Mouse (Mus musculus): ENCODE data around the gene Plk2. TPM values are rescaled to one million over a fixed set of nuclear protein-coding genes. Genes with fewer than 3 reads are reported as not detected.
"Not testable (repeated sequence)": the region's sequence is repeated elsewhere in the genome, so short reads cannot be mapped to it uniquely, and the experiment has no call there.

Plk2 gene
- polyA plus RNA-seq, 1 experiment from 2014 or later = 129 TPM

DNA sequence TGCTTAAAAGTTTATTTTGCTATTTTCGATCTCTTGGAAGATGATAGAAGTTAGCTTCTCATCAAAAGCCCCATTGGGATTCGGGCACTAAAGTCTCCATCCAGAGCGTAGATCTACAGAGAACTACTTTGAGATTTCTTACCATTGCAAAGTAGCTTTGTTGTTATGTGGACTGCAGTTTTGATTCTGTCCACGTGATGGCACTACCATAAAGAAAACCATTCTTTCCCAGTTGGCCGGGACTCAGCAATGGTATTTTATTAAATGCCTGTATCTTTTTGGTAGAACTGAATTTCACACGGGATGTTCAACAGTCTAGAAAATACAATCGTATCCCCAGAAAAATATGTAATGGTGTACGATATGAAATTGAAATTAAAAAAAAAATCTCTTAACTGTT is 2.6 kb upstream of the Plk2 start:
- Histone ChIP-seq H3K9ac (no peak overlapping the region), H3K36me3 (peaks cover 12% of the 10 kb centered on the region), H3K9me3 (peaks cover 9% of the 10 kb centered on the region; the same call in 1 of the 2 replicates), H3K27me3 (replicated peaks) (no peaks in the 10 kb centered on the region), H3K27ac (replicated peaks) (no peak overlapping the region), H3K4me2 (no peak overlapping the region), H3K4me1 (peaks cover 8% of the 10 kb centered on the region), H3K4me3 (no peak overlapping the region)
- no peak for ATAC-seq (ENCODE audit: extremely low read depth, insufficient number of reproducible peaks, low FRiP score, low TSS enrichment)
- 17% methylated on average over 8 of the region's 8 CpGs for WGBS

DNA sequence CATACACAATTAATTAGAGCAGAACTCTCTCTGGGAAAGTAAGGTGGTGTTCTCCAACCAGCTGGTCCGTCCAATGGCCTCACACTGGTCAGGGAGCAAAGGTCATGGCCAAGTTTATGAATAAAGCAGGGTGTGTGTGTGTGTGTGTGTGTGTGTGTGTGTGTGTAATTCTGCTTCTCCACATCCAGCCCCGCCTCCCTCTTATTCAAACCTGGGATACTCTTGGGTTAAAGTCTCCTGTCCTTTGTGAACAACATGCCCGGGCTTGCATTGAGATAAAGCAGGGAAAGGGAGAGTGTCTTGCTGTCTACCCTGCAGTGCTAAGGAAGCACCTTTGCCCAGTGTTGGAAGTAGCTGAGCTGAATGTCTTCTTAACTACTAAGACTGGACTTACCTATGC is 2.2 kb upstream of the Plk2 start:
- H3K4me1 ChIP-seq = peaks cover 11% of the 10 kb centered on the region
- no peak for ATAC-seq (ENCODE audit: extremely low read depth, insufficient number of reproducible peaks, low FRiP score, low TSS enrichment)
- H3K9me3 ChIP-seq = peaks cover 9% of the 10 kb centered on the region; the same call in 1 of the 2 replicates
- no peak overlapping the region for H3K9ac ChIP-seq
- no peaks in the 10 kb centered on the region for H3K27me3 ChIP-seq (replicated peaks)
- H3K27ac ChIP-seq (replicated peaks) = no peak overlapping the region
- H3K4me3 ChIP-seq = no peak overlapping the region
- H3K4me2 ChIP-seq = no peak overlapping the region
- H3K36me3 ChIP-seq = peaks cover 16% of the 10 kb centered on the region
- WGBS = 39% methylated on average over 3 of the region's 3 CpGs

DNA sequence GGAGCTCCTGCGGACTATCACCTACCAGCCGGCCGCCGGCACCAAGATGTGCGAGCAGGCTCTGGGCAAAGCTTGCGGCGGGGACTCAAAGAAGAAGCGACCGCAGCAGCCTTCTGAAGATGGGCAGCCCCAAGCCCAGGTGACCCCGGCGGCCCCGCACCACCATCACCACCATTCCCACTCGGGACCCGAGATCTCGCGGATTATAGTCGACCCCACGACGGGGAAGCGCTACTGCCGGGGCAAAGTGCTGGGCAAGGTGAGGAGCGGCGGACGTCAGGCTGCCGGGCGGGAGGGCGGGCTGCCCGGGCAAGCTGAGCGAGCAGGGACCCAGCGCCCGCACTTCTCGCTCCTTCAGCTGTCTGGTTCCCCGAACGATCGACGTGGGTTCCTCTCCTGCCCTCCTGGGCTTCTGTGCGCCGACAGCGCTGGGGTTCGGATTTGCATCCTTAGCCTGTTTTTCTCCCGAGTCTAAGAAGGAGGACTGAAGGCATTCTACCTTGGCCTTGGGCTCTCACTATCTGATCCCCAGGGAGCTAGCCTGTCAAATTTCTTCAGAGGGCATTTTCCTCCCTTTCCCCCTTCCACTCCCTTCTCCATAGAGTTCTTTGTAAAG is 441 bp downstream of the Plk2 start:
- peaks cover 36% of the 10 kb centered on the region for H3K4me1 ChIP-seq
- H3K9me3 ChIP-seq = no peaks in the 10 kb centered on the region
- ATAC-seq (ENCODE audit: extremely low read depth, insufficient number of reproducible peaks, low FRiP score, low TSS enrichment) = peak; percentile 15; the same call in 1 of the 2 replicates
- peak overlapping the region; percentile 85 for H3K4me2 ChIP-seq
- no peaks in the 10 kb centered on the region for H3K27me3 ChIP-seq (replicated peaks)
- H3K9ac ChIP-seq = peak overlapping the region; percentile 95
- H3K36me3 ChIP-seq = peaks cover 42% of the 10 kb centered on the region
- peak overlapping the region; percentile 93 for H3K27ac ChIP-seq (replicated peaks)
- WGBS = under 1% methylated on average over 40 of the region's 41 CpGs
- H3K4me3 ChIP-seq = peak overlapping the region; percentile 69

DNA sequence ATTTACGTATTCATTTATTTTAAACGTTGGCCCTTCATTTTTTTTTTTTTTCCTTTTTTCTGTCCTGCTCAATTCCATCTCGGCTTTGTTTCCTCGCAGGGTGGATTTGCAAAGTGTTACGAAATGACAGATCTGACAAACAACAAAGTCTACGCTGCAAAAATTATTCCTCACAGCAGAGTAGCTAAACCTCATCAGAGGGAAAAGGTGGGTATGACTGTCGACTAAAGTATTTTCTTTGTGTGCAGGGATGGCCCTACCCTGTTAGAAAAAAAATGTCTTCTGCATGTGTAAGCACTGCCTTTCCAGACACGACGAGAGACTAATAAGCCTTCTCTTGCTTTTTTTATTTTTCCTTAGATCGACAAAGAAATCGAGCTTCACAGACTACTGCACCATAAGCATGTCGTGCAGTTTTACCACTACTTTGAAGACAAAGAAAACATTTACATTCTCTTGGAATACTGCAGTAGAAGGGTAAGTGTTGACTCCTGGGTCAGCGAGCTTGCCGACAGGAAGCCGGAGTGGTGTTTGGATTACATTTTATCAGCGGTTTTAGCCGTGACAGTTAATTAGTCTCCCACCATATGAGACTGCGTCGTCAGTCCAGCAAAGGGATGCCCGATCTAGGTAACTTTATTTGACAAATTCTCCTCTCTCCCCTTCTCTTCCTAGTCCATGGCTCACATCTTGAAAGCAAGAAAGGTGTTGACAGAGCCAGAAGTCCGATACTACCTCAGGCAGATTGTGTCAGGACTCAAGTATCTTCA is 1.3 kb downstream of the Plk2 start:
- H3K4me2 ChIP-seq = peak overlapping the region; percentile 85
- 7% methylated on average over 21 of the region's 21 CpGs for WGBS
- peak overlapping the region; percentile 69 for H3K4me3 ChIP-seq
- H3K9me3 ChIP-seq = no peaks in the 10 kb centered on the region
- peak overlapping the region; percentile 95 for H3K9ac ChIP-seq
- H3K36me3 ChIP-seq = peaks cover 50% of the 10 kb centered on the region
- peaks cover 37% of the 10 kb centered on the region for H3K4me1 ChIP-seq
- H3K27ac ChIP-seq (replicated peaks) = peak overlapping the region; percentile 93
- H3K27me3 ChIP-seq (replicated peaks) = no peaks in the 10 kb centered on the region
- no peak for ATAC-seq (ENCODE audit: extremely low read depth, insufficient number of reproducible peaks, low FRiP score, low TSS enrichment)

DNA sequence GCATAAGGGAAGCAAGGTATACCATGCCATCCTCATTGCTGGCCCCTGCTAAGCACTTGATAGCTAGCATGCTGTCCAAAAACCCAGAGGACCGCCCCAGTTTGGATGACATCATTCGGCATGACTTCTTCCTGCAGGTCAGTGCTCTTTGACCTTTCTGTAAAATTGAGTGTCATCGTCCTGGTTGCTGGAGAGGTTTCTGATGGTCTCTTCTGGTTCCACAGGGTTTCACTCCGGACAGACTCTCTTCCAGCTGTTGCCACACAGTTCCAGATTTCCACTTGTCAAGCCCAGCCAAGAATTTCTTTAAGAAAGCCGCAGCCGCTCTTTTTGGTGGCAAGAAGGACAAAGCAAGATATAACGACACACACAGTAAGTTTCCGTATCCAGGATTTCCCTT is 2.9 kb downstream of the Plk2 start:
- WGBS = 68% methylated on average over 8 of the region's 8 CpGs
- peak overlapping the region; percentile 69 for H3K27ac ChIP-seq (replicated peaks)
- peak overlapping the region; percentile 85 for H3K4me2 ChIP-seq
- H3K9ac ChIP-seq = peak overlapping the region; percentile 95
- H3K27me3 ChIP-seq (replicated peaks) = no peaks in the 10 kb centered on the region
- ATAC-seq (ENCODE audit: extremely low read depth, insufficient number of reproducible peaks, low FRiP score, low TSS enrichment) = no peak
- no peaks in the 10 kb centered on the region for H3K9me3 ChIP-seq
- peaks cover 58% of the 10 kb centered on the region for H3K36me3 ChIP-seq
- H3K4me3 ChIP-seq = peak overlapping the region; percentile 69
- peaks cover 34% of the 10 kb centered on the region for H3K4me1 ChIP-seq

DNA sequence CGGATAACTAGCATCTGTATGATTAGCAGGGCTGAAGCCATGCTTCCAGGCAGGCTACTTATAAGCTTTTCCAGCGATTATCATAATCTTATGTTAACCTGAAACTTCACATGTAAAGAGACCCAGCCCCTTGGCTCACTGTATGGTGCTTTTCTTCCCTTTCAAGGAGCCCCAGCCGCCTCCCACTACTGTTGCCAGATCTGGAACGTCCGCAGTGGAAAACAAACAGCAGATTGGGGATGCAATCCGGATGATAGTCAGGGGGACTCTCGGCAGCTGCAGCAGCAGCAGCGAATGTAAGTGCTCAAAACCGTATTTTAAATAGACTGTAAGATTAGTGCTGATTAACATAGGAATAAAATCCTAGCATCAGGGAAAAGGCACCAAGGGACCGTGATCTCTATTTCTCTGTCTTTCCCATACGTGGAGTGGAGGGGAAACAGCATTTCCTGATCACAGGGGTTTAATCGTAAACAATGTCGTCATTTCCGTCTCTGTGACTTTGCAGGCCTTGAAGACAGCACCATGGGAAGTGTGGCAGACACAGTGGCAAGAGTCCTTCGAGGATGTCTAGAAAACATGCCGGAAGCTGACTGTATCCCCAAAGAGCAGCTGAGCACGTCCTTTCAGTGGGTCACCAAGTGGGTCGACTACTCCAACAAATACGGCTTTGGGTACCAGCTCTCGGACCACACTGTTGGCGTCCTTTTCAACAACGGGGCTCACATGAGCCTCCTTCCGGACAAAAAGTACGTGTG is 3.8 kb downstream of the Plk2 start:
- 64% methylated on average over 24 of the region's 24 CpGs for WGBS
- peaks cover 60% of the 10 kb centered on the region for H3K36me3 ChIP-seq
- no peak for ATAC-seq (ENCODE audit: extremely low read depth, insufficient number of reproducible peaks, low FRiP score, low TSS enrichment)
- H3K27me3 ChIP-seq (replicated peaks) = no peaks in the 10 kb centered on the region
- H3K27ac ChIP-seq (replicated peaks) = peak overlapping the region; percentile 69
- H3K4me1 ChIP-seq = peaks cover 34% of the 10 kb centered on the region
- H3K4me2 ChIP-seq = peak overlapping the region; percentile 85
- H3K9me3 ChIP-seq = no peaks in the 10 kb centered on the region
- peak overlapping the region; percentile 69 for H3K4me3 ChIP-seq
- peak overlapping the region; percentile 95 for H3K9ac ChIP-seq

DNA sequence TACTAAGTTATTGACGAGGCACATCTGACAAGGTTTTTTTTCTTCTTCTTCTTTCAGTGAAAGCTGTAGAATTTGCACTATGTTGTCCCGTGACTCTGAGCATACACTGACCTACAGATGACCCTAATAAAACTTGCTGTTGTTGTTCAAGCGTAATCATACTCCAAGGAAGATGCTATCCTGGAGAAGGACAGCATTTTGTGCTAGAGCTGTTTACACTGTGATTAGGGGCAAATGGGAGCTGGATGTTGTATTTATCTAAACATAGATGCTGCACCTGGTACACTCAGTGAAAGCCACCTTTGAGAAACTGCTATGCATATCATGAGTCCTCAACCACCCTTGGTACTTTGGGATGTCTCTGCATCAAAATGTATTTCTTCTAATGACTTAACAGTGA is 6.6 kb downstream of the Plk2 start:
- peaks cover 55% of the 10 kb centered on the region for H3K36me3 ChIP-seq
- no peak overlapping the region for H3K4me3 ChIP-seq
- peaks cover 34% of the 10 kb centered on the region for H3K4me1 ChIP-seq
- H3K4me2 ChIP-seq = no peak overlapping the region
- 0 out of 2 replicates have a peak overlapping the region, but pooled peaks have one; percentile 25 for H3K27ac ChIP-seq (replicated peaks)
- H3K27me3 ChIP-seq (replicated peaks) = no peaks in the 10 kb centered on the region
- 67% methylated on average over 3 of the region's 3 CpGs for WGBS
- H3K9me3 ChIP-seq = no peaks in the 10 kb centered on the region
- no peak for ATAC-seq (ENCODE audit: extremely low read depth, insufficient number of reproducible peaks, low FRiP score, low TSS enrichment)
- H3K9ac ChIP-seq = no peak overlapping the region

DNA sequence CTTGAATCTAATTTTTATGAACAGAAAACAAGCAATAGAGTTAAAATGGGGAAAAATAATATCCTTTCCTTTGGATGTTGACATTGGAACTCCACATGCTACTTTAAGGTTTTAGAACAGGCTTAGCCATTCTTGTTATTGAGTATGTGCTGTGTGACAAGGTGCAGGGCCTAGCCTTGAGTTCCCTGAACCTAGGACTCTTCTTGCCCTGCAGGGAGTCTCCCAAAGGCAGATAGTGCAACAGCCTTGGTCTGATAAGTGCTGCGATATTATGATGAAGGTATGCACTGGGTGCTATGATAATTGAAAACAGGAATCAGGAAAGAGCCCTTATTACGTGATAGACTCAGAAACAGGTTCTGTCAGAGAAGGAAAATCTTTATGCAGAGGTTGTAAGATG is 7.0 kb downstream of the Plk2 start:
- H3K27ac ChIP-seq (replicated peaks) = no peak overlapping the region
- no peaks in the 10 kb centered on the region for H3K27me3 ChIP-seq (replicated peaks)
- no peak overlapping the region for H3K9ac ChIP-seq
- 77% methylated on average over 2 of the region's 2 CpGs for WGBS
- no peak overlapping the region for H3K4me2 ChIP-seq
- peaks cover 32% of the 10 kb centered on the region for H3K4me1 ChIP-seq
- no peaks in the 10 kb centered on the region for H3K9me3 ChIP-seq
- peaks cover 52% of the 10 kb centered on the region for H3K36me3 ChIP-seq
- H3K4me3 ChIP-seq = no peak overlapping the region
- no peak for ATAC-seq (ENCODE audit: extremely low read depth, insufficient number of reproducible peaks, low FRiP score, low TSS enrichment)

DNA sequence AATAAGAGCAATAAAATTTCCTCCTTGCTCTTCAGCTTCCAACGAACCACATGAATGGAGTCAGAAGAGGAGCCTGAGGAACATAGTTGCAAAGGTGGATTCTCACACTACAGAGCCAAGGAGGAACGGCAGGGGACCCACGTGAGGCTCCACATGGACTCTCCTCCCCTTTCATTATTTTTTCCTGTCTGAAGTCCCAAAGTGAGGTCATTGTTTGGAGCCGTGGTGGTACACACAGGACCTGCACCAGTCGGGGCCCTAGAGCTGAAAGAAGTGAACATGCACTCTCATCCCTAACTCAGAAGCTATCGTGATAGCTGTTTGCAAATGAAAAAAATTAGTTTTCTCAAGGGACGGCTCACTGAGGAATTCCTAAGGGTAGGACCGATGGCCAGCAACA is 9.2 kb downstream of the Plk2 start:
- H3K36me3 ChIP-seq = peaks cover 30% of the 10 kb centered on the region
- ATAC-seq (ENCODE audit: extremely low read depth, insufficient number of reproducible peaks, low FRiP score, low TSS enrichment) = no peak

DNA sequence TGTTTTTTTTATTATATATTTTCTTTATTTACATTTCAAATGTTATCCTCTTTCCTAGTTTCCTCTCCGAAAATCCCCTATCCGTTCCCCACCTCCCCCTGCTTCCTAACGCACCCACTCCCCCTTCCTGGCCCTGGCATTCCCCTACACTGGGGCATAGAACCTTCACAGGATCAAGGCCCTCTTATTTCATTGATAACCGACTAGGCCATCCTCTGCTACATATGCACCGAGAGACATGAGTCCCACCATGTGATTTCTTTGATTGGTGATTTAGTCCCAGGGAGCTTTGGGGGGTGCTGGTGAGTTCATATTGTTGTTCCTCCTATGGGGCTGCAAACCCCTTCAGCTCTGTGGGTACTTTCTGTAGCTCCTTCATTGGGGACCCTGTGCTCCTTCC is 9.8 kb downstream of the Plk2 start:
- not testable (repeated sequence) for H3K4me3 ChIP-seq; H3K4me2 ChIP-seq; H3K9me3 ChIP-seq; H3K27me3 ChIP-seq (replicated peaks); H3K4me1 ChIP-seq; H3K9ac ChIP-seq; ATAC-seq (ENCODE audit: extremely low read depth, insufficient number of reproducible peaks, low FRiP score, low TSS enrichment); H3K27ac ChIP-seq (replicated peaks)
- H3K36me3 ChIP-seq = peaks cover 24% of the 10 kb centered on the region
- 83% methylated on average over 5 of the region's 5 CpGs for WGBS

More for the DNA sequence above, 9.2 kb downstream of the Plk2 start:
- Histone ChIP-seq H3K9me3 (no peaks in the 10 kb centered on the region), H3K27ac (replicated peaks) (no peak overlapping the region), H3K4me2 (no peak overlapping the region), H3K4me1 (peaks cover 12% of the 10 kb centered on the region), H3K4me3 (no peak overlapping the region), H3K27me3 (replicated peaks) (no peaks in the 10 kb centered on the region), H3K9ac (no peak overlapping the region)
- WGBS = 71% methylated on average over 8 of the region's 8 CpGs

DNA sequence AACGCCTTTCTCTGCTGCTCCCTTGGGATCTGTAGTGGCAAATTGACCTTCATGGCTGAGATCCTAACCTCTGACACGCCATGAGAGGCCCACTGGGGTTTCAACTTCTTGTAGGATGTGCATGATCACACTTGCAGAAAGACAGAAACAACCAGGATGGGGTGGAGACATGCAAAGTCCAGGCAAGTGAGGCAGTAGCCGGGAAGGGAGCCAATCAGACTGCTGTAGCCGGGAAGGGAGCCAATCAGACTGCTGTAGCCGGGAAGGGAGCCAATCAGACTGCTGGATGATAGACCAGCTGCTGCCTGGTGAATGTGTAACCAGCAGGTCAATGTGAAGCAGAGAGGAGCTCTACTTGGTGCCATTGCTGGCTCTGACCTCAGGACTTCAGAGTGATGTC is 11.3 kb downstream of the Plk2 start:
- Histone ChIP-seq H3K4me2 (no peak overlapping the region), H3K4me1 (no peaks in the 10 kb centered on the region), H3K9ac (no peak overlapping the region), H3K4me3 (no peak overlapping the region), H3K27ac (replicated peaks) (no peak overlapping the region), H3K27me3 (replicated peaks) (no peaks in the 10 kb centered on the region), H3K36me3 (peaks cover 9% of the 10 kb centered on the region), H3K9me3 (no peaks in the 10 kb centered on the region)
- WGBS = 78% methylated on average over 5 of the region's 5 CpGs
- no peak for ATAC-seq (ENCODE audit: extremely low read depth, insufficient number of reproducible peaks, low FRiP score, low TSS enrichment)

Data from heart, embryonic 13.5 days (tissue).